Mouse (Mus musculus) kidney, embryonic 16.5 days (tissue): ENCODE data around the gene Mup3. TPM values are rescaled to one million over a fixed set of nuclear protein-coding genes. Genes with fewer than 3 reads are reported as not detected.
"Not testable (repeated sequence)": the region's sequence is repeated elsewhere in the genome, so short reads cannot be mapped to it uniquely, and the experiment has no call there.

Experiments
- ATAC-seq: fragments of 200-750 bp; cut with Nextera tagmentation; 2 replicates; pipeline ENCODE4 v1.8.0; 2017; ENCODE audit warnings: moderate TSS enrichment; ENCODE audit not compliant: low FRiP score, low TSS enrichment
- H3K27ac ChIP-seq: fragments of 300-500 bp; sonication (generic); 2 replicates; pipeline ENCODE4 v1.5.1; 2014; ENCODE audit warnings: low read length
- H3K27me3 ChIP-seq: fragments of 300-500 bp; sonication (generic); 2 replicates; pipeline ENCODE4 v1.6.1; 2014; ENCODE audit warnings: low read length, control low read depth, mixed read lengths; ENCODE audit not compliant: insufficient read depth
- H3K36me3 ChIP-seq: fragments of 300-500 bp; sonication (generic); 2 replicates; pipeline ENCODE4 v1.6.1; 2014; ENCODE audit warnings: low read length, control low read depth, mixed read lengths; ENCODE audit not compliant: insufficient read depth
- H3K4me1 ChIP-seq: fragments of 300-500 bp; sonication (generic); 2 replicates; pipeline ENCODE4 v1.6.1; 2014; ENCODE audit warnings: low read length, control low read depth, mixed read lengths; ENCODE audit not compliant: insufficient read depth
- H3K4me2 ChIP-seq: fragments of 300-500 bp; sonication (generic); replicated peaks from 2 replicates; pipeline ENCODE4 v1.6.1; 2014; ENCODE audit warnings: low read depth, low read length
- H3K4me3 ChIP-seq: fragments of 300-500 bp; sonication (generic); 2 replicates; pipeline ENCODE4 v1.5.1; 2014; ENCODE audit warnings: mild to moderate bottlenecking, low read length
- H3K9ac ChIP-seq: fragments of 300-500 bp; sonication (generic); replicated peaks from 2 replicates; pipeline ENCODE4 v1.6.1; 2014; ENCODE audit warnings: low read length
- H3K9me3 ChIP-seq: fragments of 300-500 bp; sonication (generic); 2 replicates; pipeline ENCODE4 v1.6.1; 2016; ENCODE audit warnings: low read length, control low read depth
- WGBS: fragments of 180-500 bp; shearing (Covaris S2); extraction: QIAGEN DNeasy Blood & Tissue Kit; methylation state at CpG from one replicate; pipeline ENCODE4 v1.1.7; 2014; 5-methylcytosine and 5-hydroxymethylcytosine counted together
- polyA plus RNA-seq: library from polyadenylated mRNA; unstranded; fragments of >200 nt; fragmentation: Nextera tagmentation; extraction: Ambion mirVana; gene quantifications from 2 replicates; pipeline ENCODE4 v1.2.1, GENCODE M21; 2015

Gene Mup3
- polyA plus RNA-seq: not detected in 2 replicates

GRCm38 (mm10) chr4:62087241-62087640, at the start of gene Mup3:
Mup3 (minus strand) TSS chr4:62087342.
- no peak for ATAC-seq
- Histone ChIP-seq H3K27ac (no peak within 1 kb of the TSS), H3K4me1 (no peaks in the 10 kb centered on the region), H3K9ac (no peak within 1 kb of the TSS), H3K27me3 (no peaks in the 10 kb centered on the region), H3K4me3 (no peak within 1 kb of the TSS), H3K9me3 (no peaks in the 10 kb centered on the region), H3K36me3 (no peaks in the 10 kb centered on the region), H3K4me2 (no peak within 1 kb of the TSS)
- WGBS: 80% methylated on average over 2 of the region's 2 CpGs

GRCm38 (mm10) chr4:62133706-62134105, 46.6 kb upstream of the Mup3 start:
- H3K9me3 ChIP-seq: peaks cover 31% of the 10 kb centered on the region; the same call in 1 of the 2 replicates
- no peak overlapping the region for H3K4me3 ChIP-seq
- H3K27ac ChIP-seq: no peak overlapping the region
- H3K4me1 ChIP-seq: no peaks in the 10 kb centered on the region
- no peaks in the 10 kb centered on the region for H3K36me3 ChIP-seq
- WGBS: 69% methylated on average over 7 of the region's 7 CpGs
- no peak overlapping the region for H3K9ac ChIP-seq
- no peak overlapping the region for H3K4me2 ChIP-seq
- no peak for ATAC-seq
- no peaks in the 10 kb centered on the region for H3K27me3 ChIP-seq

- not testable (repeated sequence) for H3K4me3 ChIP-seq, H3K27me3 ChIP-seq, H3K9ac ChIP-seq, H3K9me3 ChIP-seq, H3K36me3 ChIP-seq, ATAC-seq, H3K27ac ChIP-seq, H3K4me2 ChIP-seq, H3K4me1 ChIP-seq
- 80% methylated on average over 1 of the region's 2 CpGs for WGBS
Observed at GRCm38 (mm10) chr4:62103366-62103765, 16.2 kb upstream of the Mup3 start.

GRCm38 (mm10) chr4:62087953-62088352, 811 bp upstream of the Mup3 start:
- H3K9ac ChIP-seq: no peak overlapping the region
- H3K27ac ChIP-seq: no peak overlapping the region
- WGBS: 85% methylated on average over 2 of the region's 2 CpGs
- ATAC-seq: no peak
- H3K4me3 ChIP-seq: no peak overlapping the region
- H3K27me3 ChIP-seq: no peaks in the 10 kb centered on the region
- H3K4me2 ChIP-seq: no peak overlapping the region
- H3K36me3 ChIP-seq: no peaks in the 10 kb centered on the region
- H3K9me3 ChIP-seq: no peaks in the 10 kb centered on the region
- H3K4me1 ChIP-seq: no peaks in the 10 kb centered on the region

GRCm38 (mm10) chr4:62082755-62083154, 4.4 kb downstream of the Mup3 start:
- H3K4me3 ChIP-seq: no peak overlapping the region
- no peak for ATAC-seq
- no peaks in the 10 kb centered on the region for H3K9me3 ChIP-seq
- no peak overlapping the region for H3K27ac ChIP-seq
- no peaks in the 10 kb centered on the region for H3K4me1 ChIP-seq
- H3K27me3 ChIP-seq: no peaks in the 10 kb centered on the region
- no peaks in the 10 kb centered on the region for H3K36me3 ChIP-seq
- H3K9ac ChIP-seq: no peak overlapping the region
- no peak overlapping the region for H3K4me2 ChIP-seq

GRCm38 (mm10) chr4:62075126-62075525, 12.0 kb downstream of the Mup3 start:
- Histone ChIP-seq H3K36me3 (no peaks in the 10 kb centered on the region), H3K27me3 (no peaks in the 10 kb centered on the region), H3K9ac (no peak overlapping the region), H3K4me1 (no peaks in the 10 kb centered on the region), H3K4me2 (no peak overlapping the region), H3K9me3 (no peaks in the 10 kb centered on the region), H3K4me3 (no peak overlapping the region), H3K27ac (no peak overlapping the region)
- WGBS: 61% methylated on average over 3 of the region's 3 CpGs
- no peak for ATAC-seq

GRCm38 (mm10) chr4:62054780-62055179, 32.4 kb downstream of the Mup3 start:
- H3K27me3 ChIP-seq, H3K9me3 ChIP-seq, H3K9ac ChIP-seq, ATAC-seq, H3K36me3 ChIP-seq, H3K4me1 ChIP-seq, H3K4me3 ChIP-seq, H3K27ac ChIP-seq, H3K4me2 ChIP-seq: not testable (repeated sequence)
- WGBS: 87% methylated on average over 2 of the region's 2 CpGs

- H3K4me3 ChIP-seq, H3K4me1 ChIP-seq, H3K27ac ChIP-seq, H3K9ac ChIP-seq, H3K27me3 ChIP-seq, ATAC-seq, H3K9me3 ChIP-seq, H3K4me2 ChIP-seq, H3K36me3 ChIP-seq: not testable (repeated sequence)
- 86% methylated on average over 2 of the region's 3 CpGs for WGBS
Observed at GRCm38 (mm10) chr4:62054058-62054457, 33.1 kb downstream of the Mup3 start, which contains the start of gene Mup20. Mup20 (minus strand) TSS chr4:62054158.

Other genes starting within 250 kb of the Mup3 start
- not detected in 2 replicates for gene Mup20, start 33.2 kb downstream of the Mup3 start, polyA plus RNA-seq
- gene Mup21, start 63.5 kb upstream of the Mup3 start, polyA plus RNA-seq: not detected in 2 replicates
- gene Zfp37, start 143.7 kb upstream of the Mup3 start, polyA plus RNA-seq: 10.8 and 12.0 TPM in 2 replicates
- gene Slc31a2, start 175.2 kb upstream of the Mup3 start, polyA plus RNA-seq: 30.7 and 31.9 TPM in 2 replicates